In the genomic region with DNA sequence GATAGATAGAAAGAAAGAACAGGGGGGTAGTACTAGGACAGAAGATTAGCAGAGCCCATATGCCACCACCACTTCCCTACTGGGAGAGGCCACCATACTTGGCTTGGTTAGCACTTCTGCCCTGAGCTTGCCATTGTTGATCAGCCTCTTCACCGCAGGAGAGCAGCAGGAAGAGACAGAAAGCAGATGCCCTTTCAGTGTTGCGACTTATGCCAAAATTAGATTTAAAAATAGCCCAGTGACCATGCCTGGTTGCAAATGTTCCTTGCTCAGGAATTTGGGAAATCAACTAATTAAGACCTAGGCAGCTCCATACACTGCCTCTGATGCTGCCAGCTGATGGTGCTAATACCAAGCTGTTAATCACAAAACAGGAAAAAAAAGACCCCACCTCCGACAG, we compare ENCODE assay signal across 18 mouse cellular contexts.
A peak's percentile ranks its signal among the peaks of the same experiment; 100 is the strongest.
DNase-seq lines count a peak whose midpoint lies in the region; ATAC-seq and TF ChIP-seq lines count a peak whose summit lies in the region.
"Had no signal": no experiment of that assay in that cellular context is flagged by ENCODE, and none has a peak within 500 bp of the region (broad histone marks: within the 10 kb centered on the region; RNA-seq: fewer than 3 reads in every experiment).

No protein-coding gene starts in this region.

- intact Hi-C loops in gastrocnemius, adult 2 months (cut with DNase I) = no loop called here
- intact Hi-C loops in gastrocnemius, postnatal 14 days (cut with DNase I; ENCODE audit: low total_unique reads) = no loop called here

- 2% methylated on average over 3 of the region's 3 CpGs for WGBS in cerebellum, adult 2 months
- 6% methylated on average over 3 of the region's 3 CpGs for WGBS in heart, embryonic 14.5 days

- peak overlapping the region; percentile 46 for H3K4me3 ChIP-seq in gastrocnemius, adult 2 months
- no peak overlapping the region for H3K4me3 ChIP-seq in cerebellum, adult 2 months (replicated peaks; ENCODE audit: insufficient read depth, low read depth, low read length)
- H3K4me3 ChIP-seq in heart, embryonic 14.5 days (ENCODE audit: control insufficient read depth in 1 of 2, insufficient read depth in 1 of 2, low read depth in 1 of 2, low read length in 2 of 2) = no peak overlapping the region
- H3K4me3 ChIP-seq: embryonic facial prominence, embryonic 13.5 days; forebrain, embryonic 12.5 days; limb, embryonic 13.5 days; lung, embryonic 15.5 days; midbrain, embryonic 12.5 days; neural tube, embryonic 12.5 days had no signal

- no peaks in the 10 kb centered on the region for H3K9me3 ChIP-seq in heart, embryonic 14.5 days (ENCODE audit: control insufficient read depth, low read length)
- H3K9me3 ChIP-seq: embryonic facial prominence, embryonic 13.5 days; forebrain, embryonic 12.5 days; limb, embryonic 13.5 days; lung, embryonic 15.5 days; midbrain, embryonic 12.5 days; neural tube, embryonic 12.5 days had no signal

- no peak for TF ChIP-seq CTCF in gastrocnemius, adult 2 months (IDR thresholded peaks at IDR 0.05)
- TF ChIP-seq CTCF in cerebellum, adult 2 months (IDR thresholded peaks at IDR 0.05; ENCODE audit: borderline replicate concordance, insufficient read depth, low read depth, low read length) = 0 out of 2 replicates have a peak, but pooled peaks have one; percentile 17

- H3K27ac ChIP-seq in gastrocnemius, adult 2 months = peak overlapping the region; percentile 76
- no peak overlapping the region for H3K27ac ChIP-seq in cerebellum, adult 2 months (ENCODE audit: insufficient read depth, low read length)
- H3K27ac ChIP-seq in heart, embryonic 14.5 days (replicated peaks in 1 of 2; ENCODE audit: control insufficient read depth in 1 of 2, insufficient read depth in 1 of 2, low read depth in 2 of 2, low read length in 2 of 2) = peak overlapping the region; percentile 61 to 65; a peak in 3 of 4 replicates
- H3K27ac ChIP-seq: embryonic facial prominence, embryonic 13.5 days; forebrain, embryonic 12.5 days; limb, embryonic 13.5 days; lung, embryonic 15.5 days; midbrain, embryonic 12.5 days; neural tube, embryonic 12.5 days had no signal

- 0 out of 2 replicates have a peak, but pooled peaks have one; percentile 55 for ATAC-seq in heart, embryonic 14.5 days (ENCODE audit: insufficient number of reproducible peaks, insufficient read depth, low FRiP score, low read depth)

- no peaks in the 10 kb centered on the region for H3K27me3 ChIP-seq in cerebellum, adult 2 months (ENCODE audit: control insufficient read depth, insufficient read depth, low read length)
- no peaks in the 10 kb centered on the region for H3K27me3 ChIP-seq in heart, embryonic 14.5 days (ENCODE audit: control insufficient read depth, insufficient read depth, low read length)
- H3K27me3 ChIP-seq: embryonic facial prominence, embryonic 13.5 days; forebrain, embryonic 12.5 days; limb, embryonic 13.5 days; lung, embryonic 15.5 days; midbrain, embryonic 12.5 days; neural tube, embryonic 12.5 days had no signal

- no peaks in the 10 kb centered on the region for H3K36me3 ChIP-seq in heart, embryonic 14.5 days (ENCODE audit: control insufficient read depth, insufficient read depth, low read length)
- H3K36me3 ChIP-seq: embryonic facial prominence, embryonic 13.5 days; forebrain, embryonic 12.5 days; lung, embryonic 15.5 days; midbrain, embryonic 12.5 days; neural tube, embryonic 12.5 days had no signal

- no peak overlapping the region for H3K9ac ChIP-seq in heart, embryonic 14.5 days (ENCODE audit: low read length)
- H3K9ac ChIP-seq: embryonic facial prominence, embryonic 13.5 days; forebrain, embryonic 12.5 days; limb, embryonic 13.5 days; lung, embryonic 15.5 days; midbrain, embryonic 12.5 days; neural tube, embryonic 12.5 days had no signal

- peaks cover 7% of the 10 kb centered on the region; the same call in 1 of the 2 replicates for H3K4me1 ChIP-seq in cerebellum, adult 2 months (ENCODE audit: control insufficient read depth, insufficient read depth, low read length)
- H3K4me1 ChIP-seq in heart, embryonic 14.5 days (ENCODE audit: control insufficient read depth in 2 of 2, insufficient read depth in 2 of 2, low read length in 2 of 2) = peaks cover 19 to 33% of the 10 kb centered on the region in 2 experiments
- H3K4me1 ChIP-seq: forebrain, embryonic 12.5 days; limb, embryonic 13.5 days; midbrain, embryonic 12.5 days; neural tube, embryonic 12.5 days had no signal

- no peak overlapping the region for H3K4me2 ChIP-seq in heart, embryonic 14.5 days (ENCODE audit: low read length)
- H3K4me2 ChIP-seq: embryonic facial prominence, embryonic 13.5 days; forebrain, embryonic 12.5 days; limb, embryonic 13.5 days; lung, embryonic 15.5 days; midbrain, embryonic 12.5 days; neural tube, embryonic 12.5 days had no signal

- no peak for TF ChIP-seq POLR2A in cerebellum, adult 2 months (IDR thresholded peaks at IDR 0.05; ENCODE audit: borderline replicate concordance, insufficient read depth, low read length)

- DNase-seq in gastrocnemius, adult 2 months = peak; percentile 35
- no peak for DNase-seq in gastrocnemius, postnatal 14 days
- DNase-seq in layer of hippocampus, adult 9-11 months = peak; percentile 69
- DNase-seq in layer of hippocampus, adult 9-10 months (ENCODE audit: low spot score) = no peak
- DNase-seq in cerebellum, adult 2 months = peak; percentile 87 to 98
- DNase-seq in adrenal gland, postnatal 36 days = no peak
- no peak for DNase-seq in adrenal gland, adult 18-20 months (ENCODE audit: low spot score in 2 of 2)
- DNase-seq: gastrocnemius, postnatal 36 days; kidney, adult 18-20 months; right cerebral cortex, adult 18-20 months; thymus, postnatal 25 days had no signal

Comparison
In these comparisons a context has a peak if more than half of its experiments do, and no peak if none do; other contexts are left out.
1. DNase-seq: peak in gastrocnemius, adult 2 months (single experiment), layer of hippocampus, adult 9-11 months (single experiment) and cerebellum, adult 2 months (2 of 2); none in gastrocnemius, postnatal 14 days (single experiment), layer of hippocampus, adult 9-10 months (single experiment), adrenal gland, postnatal 36 days (0 of 2) and adrenal gland, adult 18-20 months (0 of 2).